Mouse (Mus musculus) spleen, postnatal 14 days (tissue): ENCODE measurements around the gene Atp9a.

Experiments
- DNase-seq, 2 experiments: peaks; one replicate each; pipeline ENCODE4 v3.0.0; 2021 to 2022; ENCODE audit warnings: low spot score in 2 of 2

Atp9a gene

DNA sequence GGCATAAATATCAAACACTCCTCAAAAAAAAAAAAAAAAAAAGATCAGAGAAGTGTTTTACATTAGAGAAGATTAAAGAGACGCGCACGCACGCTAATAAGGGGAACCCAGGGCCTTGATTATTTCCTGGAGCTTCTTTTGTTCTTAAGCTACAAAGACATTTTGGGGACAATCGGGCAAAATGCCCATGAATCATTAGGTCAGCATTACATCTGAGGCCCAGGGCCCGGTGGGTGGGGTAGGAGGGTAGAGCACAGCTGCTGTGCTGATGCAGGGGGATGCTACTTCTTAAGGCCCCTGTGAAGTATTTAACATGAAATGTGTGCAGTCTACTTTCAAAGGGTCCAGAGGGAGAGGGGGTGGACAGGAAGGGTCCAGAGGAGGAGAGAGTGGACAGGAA lies 97.4 kb downstream of the Atp9a start:
- no peak for DNase-seq

DNA sequence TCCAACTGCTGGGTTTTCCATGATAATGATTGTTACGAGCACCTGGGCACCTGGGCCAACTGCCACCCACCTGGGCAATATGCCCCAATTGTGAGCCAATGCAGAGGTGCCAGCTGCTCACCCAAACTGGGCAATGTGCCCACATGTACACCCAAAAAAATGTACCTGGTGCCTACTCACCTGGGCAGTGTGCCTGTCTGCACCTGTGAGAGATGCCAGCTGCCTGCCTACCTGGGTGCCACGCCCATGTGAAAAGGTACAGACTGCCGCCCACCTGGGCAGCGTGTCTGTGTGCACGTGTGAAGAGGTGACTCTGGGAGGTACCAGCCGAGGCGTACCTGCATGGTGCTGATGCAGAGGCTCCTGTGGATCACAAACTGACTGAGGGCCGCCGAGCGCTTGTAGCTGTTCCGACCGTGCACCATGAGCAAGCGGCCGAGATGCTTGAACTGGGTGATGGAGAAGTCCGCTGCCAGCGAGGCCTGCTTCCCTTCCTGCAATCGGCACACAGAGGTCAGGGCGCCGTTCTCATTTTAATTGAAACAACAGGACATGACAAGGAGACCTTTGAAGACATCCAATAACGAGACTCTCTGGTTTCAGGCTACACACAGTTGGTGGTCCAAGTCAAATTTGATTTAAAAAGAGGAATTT lies 98.6 kb downstream of the Atp9a start:
- no peak for DNase-seq

DNA sequence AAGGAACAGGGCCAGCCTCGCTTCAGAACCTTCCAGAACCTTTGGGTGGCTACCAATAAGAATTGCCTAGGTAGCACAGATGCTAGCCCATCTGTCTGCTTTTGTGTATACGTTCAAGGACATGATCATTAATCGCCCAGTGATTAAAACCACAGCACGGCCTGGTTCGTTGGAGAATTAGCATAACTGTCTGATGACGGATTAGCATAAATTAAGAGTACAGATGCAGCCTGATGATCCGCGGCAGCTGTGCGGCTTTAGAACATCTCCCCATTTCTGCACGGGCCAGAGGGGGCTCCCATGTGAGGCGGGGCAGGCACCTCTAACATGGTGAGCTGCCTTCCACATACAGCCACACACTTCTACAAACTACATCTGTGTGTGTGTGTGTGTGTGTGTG lies 100.0 kb downstream of the Atp9a start:
- no peak for DNase-seq

DNA sequence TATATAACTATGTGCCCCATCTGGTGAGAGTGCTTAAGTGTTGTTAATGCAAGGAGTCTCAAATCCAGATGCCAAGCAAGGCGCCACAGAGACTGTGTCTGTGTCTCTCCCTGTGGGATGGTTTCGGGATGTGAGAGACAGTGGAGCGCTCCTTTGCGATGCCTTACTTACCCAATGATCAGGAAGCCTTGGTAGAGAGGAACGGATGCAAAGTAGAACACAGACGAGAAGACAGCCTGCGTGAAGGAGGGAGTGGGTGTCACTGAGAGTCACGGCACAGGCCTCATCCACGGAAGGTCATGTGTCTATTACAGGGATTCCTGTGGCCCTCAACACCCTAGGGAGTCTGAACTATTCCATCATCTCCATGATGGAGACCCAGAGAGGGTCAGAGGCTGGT lies 101.7 kb downstream of the Atp9a start:
- no peak for DNase-seq

DNA sequence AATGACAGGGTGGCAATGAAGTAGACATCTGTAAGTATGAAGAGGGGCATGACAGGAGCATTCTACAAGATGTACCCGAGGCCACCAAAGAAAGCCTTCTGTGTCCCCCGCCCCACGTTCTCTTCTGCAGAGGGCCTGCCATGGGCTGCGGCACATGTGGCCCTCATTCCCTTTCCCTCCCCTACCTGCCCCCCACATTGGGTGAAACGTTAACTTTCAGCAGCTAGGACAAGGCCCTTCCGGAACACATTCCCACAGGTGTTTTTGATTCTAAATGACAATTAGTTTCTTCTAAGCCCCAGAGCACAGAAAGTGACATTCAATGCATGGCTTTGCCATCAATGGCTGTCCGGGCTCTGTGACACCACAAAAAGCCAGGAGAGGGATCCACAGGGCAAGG lies 107.3 kb downstream of the Atp9a start:
- no peak for DNase-seq

DNA sequence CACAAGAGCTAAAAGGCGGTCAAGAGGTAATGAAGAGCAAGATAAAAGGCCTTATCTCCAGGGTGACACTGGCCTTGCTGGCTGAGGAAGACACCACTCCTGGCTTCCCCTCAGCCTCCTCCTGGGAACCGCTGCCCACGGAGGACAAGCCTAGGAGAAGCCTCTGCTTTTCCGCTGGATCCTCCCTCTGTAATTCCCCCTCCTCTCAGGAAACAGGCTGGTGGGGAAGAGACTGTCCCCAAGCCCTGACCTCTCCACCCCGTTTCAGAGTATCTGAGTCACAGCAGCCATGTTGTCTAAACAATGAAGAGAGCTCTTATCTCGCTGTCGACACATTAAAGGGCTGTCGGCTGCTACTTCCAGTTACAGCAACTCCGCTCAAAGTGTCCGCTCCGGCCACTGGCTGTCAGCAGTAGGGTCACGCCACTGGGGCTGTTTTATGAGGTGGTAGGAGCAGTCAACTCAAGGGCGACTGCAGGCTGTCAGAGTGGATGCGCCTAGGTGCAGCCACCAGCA lies 108.8 kb downstream of the Atp9a start:
- DNase-seq = no peak

DNA sequence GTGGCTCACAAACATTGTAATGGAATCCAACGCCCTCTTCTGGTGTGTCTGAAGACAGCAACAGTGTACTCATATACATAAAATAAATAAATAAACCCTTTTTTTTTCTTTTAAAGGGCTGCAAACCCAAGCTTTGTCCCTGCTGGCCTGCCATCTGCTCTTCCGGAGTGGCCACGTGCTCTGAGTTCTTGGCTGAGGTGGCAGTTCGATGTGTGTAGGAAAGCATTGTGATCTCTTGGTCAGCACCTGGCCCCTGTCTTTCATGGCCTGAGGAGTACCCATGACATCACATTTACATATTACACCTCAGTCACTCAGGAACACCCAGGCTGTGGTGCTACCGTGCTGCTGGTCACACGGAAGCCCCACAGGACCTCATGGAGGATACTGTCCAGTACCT lies 109.7 kb downstream of the Atp9a start:
- no peak for DNase-seq

DNA sequence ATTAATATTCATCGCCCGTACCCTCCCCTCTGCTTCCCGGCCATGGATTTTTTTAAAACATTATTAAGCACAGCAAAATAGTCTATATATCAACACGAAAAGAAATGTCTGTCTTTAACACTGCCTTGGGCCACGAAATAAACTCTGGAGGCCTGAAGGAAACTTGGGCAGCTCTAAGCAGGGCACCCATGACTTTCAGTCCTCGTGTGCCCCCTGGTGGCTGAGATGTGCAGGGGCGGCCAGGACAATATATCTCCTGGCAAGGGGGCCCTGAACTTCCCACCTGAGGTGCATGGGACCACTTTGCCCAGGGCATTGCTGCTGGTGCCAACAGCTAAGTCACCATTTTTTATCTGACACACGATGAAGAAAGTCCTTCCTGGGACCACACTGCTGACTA lies 113.4 kb downstream of the Atp9a start:
- DNase-seq = peak; percentile 44 to 74

DNA sequence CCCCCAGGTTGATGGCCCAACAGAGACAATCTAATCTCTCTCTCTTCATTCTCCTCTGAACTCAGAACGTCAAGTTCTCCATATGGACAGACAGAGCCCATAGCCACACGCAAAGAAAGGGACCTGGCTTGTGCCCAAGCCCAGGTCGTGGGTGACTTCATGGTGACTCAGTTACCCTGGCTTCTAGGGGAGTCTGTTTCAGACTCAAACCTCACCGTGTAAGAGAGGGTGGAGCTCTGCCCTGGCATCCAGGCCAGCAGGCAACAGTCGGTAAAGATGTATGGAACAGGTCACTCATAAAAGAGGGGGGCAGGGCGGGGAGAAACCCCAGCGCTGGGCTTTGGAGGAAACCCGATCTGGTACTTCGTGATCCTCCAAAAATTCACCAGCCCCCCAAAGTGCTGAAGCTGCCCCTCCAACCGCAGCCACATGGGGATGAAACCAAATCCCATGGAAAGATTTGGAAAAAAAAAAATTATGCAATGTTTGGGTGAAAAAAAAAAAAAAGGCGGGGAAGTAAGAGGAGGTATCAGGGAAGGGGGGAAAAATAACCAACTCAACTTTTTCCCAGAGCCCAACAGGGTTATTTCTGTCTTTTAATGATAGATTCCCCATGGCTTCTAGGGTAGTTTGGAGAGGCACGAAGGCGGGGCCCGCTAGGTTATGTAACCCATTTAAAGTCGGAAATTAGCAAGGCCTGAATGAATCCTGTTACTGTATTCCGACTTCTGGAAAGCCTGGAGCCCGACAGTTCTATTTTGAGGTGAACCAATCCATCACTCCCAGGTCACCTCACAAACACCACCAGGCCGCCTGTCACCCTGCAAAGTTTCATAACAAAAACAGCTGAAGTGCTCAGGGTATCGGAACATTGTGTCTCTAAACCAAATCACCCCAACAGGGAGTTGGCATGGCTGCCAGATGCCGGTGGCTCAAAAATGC lies 114.1 kb downstream of the Atp9a start:
- DNase-seq = no peak

DNA sequence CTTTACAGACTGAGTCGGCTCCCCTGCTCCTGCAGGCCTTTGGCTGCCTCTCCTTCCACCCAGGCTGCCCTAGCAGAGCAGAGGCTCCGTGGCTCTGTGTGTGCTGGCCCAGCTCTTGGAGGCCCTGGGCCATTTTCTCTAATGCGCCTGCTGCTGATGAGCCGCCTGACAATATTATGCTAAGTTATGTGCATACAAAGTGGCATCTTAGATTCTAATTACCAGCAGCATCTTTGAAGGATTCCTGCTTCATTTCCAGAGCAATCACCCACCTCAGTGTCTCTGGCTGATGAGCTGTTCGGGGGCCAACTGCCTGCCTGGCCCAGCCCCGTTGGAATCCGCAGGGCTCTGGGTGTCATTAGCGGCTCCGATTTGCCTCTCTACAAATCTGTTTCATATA lies 115.8 kb downstream of the Atp9a start:
- DNase-seq = no peak

DNA sequence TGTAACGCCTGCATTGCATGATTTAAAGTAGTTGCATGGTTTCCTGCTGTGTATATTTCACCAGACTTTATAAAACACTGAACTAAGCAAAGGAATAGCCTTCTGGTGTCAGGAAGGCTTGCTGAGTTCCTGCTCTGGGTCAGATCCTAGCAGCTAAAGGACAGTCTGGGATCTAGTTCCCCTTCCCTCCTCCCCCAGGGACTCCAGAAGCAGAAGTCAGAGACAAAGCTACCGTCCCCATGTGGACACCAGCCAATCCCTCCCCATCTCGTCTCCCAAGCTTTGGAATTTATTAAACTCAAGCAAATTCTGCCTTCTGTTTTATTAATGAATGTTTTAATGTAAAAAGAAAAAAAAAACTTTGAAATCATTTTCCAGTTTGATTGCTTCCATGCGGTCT lies 117.1 kb downstream of the Atp9a start:
- no peak for DNase-seq

DNA sequence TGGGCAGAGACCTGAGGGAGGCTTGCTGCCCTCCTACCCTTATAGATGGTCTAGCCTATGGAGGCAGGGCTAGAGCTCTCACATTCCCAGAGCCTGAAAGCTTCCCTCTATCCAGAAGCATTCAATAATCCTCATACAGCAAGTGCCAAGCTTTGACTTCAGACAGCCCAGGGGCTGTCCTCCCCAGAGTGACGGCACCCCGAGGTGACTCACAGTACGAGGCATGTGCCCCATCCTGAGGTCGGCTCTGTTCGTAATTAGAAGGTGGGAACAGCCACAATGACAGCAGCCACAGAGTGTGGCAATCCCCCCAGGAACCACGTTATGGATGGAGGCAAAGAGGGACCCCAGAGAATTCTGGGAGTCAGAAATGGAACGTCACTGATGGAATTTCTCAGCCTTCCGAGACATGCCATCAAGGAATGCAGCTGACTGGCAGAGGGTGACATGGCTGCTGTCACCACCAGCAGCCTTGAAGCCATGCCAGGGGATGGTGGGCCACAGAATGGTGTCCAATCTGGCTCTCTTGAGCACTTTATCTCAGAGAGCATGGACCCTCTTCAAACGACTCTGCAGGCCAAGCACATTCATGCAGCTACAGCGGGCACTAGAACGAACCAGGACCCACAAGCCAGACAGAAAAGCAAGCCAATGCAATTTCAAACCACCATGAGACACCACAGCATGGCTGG lies 121.0 kb downstream of the Atp9a start:
- DNase-seq = no peak

DNA sequence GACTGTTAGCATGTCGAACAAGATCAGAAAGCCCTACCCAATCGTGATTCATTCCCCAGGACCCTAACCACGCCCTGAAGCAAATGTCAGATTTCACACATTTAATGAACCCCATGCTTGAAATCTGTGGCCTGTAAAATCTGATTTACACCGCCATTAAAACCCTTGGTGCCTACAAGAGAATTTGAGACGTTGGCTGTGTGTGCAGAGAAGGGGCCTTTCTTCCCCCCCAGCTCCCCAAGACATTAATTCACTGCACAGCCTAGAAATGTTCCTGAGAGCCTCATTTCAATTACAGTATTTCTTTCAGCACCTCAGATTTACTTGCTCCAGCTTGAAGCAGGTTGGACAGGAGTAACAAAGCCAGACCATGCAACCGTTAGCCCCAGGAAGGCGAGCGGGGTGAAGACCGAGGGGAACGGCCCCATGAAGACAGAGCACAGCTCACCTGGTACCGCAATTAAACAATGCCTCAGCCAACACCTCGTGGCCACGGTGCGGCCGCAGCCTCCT lies 123.9 kb downstream of the Atp9a start:
- no peak for DNase-seq

DNA sequence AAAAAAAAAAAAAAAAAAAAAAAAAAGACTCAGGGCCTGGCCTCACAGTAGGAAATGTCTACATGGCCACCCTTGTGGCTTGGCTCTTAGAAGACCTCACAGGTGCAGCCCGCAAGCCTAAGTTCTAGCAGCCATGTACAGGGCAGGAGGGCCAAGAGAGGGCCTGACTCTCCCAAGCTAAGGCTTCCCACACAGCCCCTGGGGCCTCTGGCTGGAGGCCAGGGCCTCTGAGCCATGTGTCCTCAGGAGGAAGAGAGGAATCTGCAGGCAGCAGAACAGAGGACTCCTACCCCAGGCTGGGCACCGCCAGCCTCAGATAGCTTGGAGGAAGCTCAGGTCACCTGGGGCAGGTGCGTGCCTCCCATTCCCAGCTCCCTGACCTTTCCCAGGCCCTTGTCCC lies 127.0 kb downstream of the Atp9a start:
- no peak for DNase-seq

DNA sequence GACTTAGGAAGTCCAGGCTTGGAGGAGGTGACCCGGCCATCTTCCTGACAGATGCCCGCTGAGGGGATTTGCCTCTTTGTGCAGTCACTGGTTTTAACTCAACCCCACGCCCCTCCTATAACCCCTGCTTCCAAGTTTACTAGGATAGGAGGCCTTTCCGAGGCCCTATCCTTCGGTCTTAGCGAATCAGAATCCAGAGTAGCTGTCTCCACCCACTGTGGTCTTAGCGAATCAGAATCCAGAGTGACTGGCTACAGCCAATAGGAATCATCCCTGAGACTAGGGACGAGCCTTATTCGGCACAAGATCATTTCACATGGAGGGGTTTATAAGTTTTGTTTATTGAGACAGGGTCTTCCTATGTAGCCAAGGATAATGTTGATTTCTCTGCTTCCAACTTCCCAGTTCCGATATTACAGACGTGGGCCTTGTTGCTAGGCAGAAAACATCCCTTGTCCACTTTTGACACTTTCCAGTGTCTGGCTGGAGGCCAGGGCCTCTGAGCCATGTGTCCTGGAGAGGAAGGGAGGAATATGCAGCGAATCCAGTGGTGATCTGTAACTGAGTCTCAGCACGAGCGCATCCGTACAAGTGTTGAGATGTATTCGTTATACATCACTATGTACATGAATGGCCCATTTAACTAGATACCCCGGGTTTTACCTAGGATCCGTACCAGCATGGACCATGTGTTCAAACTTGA lies 127.9 kb downstream of the Atp9a start:
- DNase-seq = no peak

DNA sequence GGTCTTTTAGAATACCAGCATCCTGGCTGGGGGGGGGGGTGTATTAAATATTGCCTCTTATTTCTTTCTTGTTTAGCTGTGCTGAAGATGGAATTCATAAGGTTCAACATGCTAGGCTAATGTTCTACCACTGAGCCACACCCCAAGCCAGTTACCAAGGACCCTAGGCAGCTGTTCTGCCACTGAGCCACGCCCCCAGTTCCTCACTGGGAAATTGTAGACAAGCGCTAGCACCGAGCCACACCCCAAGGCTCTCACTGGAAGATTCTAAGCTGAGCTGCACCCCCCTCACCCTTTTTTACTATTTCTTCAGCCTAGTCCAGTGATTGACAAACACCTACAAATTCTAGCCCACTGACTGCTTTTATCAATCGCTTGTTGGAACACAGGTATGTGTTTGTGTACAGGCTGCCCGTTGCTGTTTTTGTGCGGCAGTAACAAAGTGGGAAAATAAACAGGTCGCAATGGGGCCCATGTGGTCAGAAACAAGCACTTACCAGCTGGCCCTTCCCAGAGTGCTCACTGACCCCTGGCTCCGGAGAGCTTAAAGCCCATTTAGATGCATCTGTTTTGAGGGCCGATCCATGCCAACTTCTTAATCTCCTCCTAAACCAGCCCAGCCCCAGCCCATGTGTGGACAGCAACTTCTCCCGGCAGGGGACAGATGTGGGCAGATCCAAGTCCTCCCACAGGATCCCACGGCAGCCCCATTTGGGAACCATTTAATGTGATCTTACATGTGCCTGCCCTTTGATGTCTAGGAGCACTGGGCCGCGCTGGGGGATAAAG lies 128.9 kb downstream of the Atp9a start:
- DNase-seq = no peak

DNA sequence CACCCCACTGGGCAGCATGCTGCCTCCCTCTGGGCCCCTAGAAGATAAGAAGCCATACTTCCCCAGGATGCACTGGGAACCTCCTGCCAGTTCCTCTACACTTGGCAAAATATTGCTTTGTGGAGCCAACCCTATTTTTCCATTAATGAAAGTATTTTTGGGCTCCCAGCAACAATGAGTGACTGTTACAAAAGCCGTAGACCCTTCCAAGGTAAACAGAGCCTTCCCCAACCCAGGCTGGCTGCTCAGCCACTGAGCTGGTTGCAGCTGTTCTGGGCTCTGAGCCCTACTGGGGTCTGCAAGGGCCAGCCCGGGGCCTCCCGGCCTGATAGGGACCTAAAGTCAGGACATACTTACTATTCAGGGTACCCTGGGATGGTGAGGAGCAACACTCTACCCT lies 131.3 kb downstream of the Atp9a start:
- no peak for DNase-seq

DNA sequence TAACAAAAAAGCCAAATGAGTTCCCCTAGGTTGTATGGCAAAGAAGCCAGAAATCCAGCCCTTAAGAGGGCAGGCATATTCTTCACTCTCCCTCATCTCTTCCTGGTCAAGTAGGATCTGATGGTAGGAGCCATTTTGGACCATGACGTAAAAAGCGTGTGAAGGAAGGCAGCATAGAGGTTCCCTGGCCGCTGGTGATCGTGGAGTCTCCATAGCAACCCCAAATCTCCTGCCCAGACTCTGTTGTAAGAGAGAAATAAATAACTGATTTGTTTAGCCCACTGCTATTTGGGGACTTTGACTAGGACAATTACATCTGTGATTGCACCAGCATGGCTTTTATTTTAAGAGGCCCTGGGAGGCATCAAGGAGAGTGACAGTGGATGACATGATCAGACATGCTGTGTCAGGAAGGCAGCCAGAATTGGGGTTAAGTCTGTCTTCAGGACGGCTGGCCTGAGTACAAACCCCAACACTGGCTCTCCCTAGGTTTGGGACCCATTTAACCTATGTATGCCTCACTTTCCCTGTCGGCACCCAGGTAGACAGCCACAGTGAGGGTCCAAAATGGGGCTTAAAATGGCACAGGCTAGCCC lies 132.5 kb downstream of the Atp9a start:
- no peak for DNase-seq

DNA sequence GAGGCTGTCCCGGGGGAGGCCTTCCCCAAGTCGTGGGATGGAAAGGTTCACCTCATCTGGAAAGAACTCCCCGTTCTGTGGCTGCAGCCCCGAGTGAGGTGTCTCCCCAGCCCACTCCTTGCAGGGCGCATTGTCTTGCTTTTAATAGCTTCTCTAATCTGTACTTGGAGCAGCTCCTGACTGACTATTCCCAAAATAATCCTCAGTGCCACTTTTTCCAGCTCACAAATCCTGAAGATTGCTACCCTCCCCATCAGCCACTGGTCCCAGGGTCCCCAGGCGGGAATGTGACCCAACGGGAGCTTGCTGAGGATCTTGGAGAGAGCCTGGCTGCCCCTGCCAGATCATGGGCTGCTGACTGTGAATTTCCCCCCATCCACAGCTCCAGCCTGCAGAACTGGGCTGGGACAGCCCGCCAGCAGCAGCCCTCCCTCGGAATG lies 134.1 kb downstream of the Atp9a start:
- no peak for DNase-seq

DNA sequence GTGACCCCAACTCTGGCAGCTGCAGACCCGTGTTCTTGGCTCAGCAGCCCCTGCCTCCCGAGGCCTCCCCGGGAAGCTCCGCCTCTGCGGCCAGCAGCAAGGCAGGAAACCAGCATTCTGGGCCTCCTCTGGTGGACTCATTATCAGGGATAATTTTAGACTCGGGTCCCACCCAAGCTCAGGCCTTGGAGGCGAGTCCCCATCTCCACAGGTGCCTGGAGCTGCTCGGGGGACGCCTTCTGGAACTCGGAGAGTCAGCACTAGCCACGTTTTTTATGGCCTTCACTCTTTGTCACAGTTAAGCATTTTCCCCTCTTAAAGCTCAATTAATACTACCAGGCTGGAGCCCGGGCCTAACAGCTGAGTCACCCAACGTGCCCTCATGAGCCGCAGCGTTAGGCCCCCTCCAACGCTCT lies 137.5 kb downstream of the Atp9a start:
- DNase-seq = no peak
